Mouse (Mus musculus) embryonic facial prominence, embryonic 10.5 days (tissue): ENCODE results near the gene Hhatl. TPM values are rescaled to one million over a fixed set of nuclear protein-coding genes. Genes with fewer than 3 reads are reported as not detected.
A peak's percentile ranks its signal among the peaks of the same experiment; 100 is the strongest.

Experiments
- DNase-seq: peaks from one replicate; pipeline ENCODE4 v3.0.0-alpha.2; 2017; ENCODE audit warnings: low spot score
- H3K27ac ChIP-seq: fragments of 300-500 bp; sonication (generic); replicated peaks from 2 replicates; pipeline ENCODE4 v1.5.1; 2016; ENCODE audit warnings: mild to moderate bottlenecking
- H3K27me3 ChIP-seq: fragments of 300-500 bp; sonication (generic); replicated peaks from 2 replicates; pipeline ENCODE4 v1.6.1; 2016; ENCODE audit warnings: low read depth, mild to moderate bottlenecking; ENCODE audit not compliant: poor library complexity, severe bottlenecking
- H3K36me3 ChIP-seq: fragments of 300-500 bp; sonication (generic); replicated peaks from 2 replicates; pipeline ENCODE4 v1.6.1; 2016; ENCODE audit warnings: mild to moderate bottlenecking, moderate library complexity
- H3K4me1 ChIP-seq: fragments of 300-500 bp; sonication (generic); 2 replicates; pipeline ENCODE4 v1.6.1; 2016
- H3K4me3 ChIP-seq: fragments of 300-500 bp; sonication (generic); 2 replicates; pipeline ENCODE4 v1.5.1; 2016; ENCODE audit warnings: mild to moderate bottlenecking, moderate library complexity
- H3K9me3 ChIP-seq: fragments of 300-500 bp; sonication (generic); 2 replicates; pipeline ENCODE4 v1.6.1; 2016; ENCODE audit warnings: mild to moderate bottlenecking
- WGBS: fragments of 180-500 bp; shearing (Covaris S2); methylation state at CpG from one replicate; pipeline ENCODE4 v1.1.7; 2016; 5-methylcytosine and 5-hydroxymethylcytosine counted together
- polyA plus RNA-seq: library from polyadenylated mRNA; unstranded; fragments of >200 nt; fragmentation: Nextera tagmentation; extraction: Ambion mirVana; gene quantifications from 2 replicates; pipeline ENCODE4 v1.2.1, GENCODE M21; 2016

The Hhatl gene
- polyA plus RNA-seq, result not detected in 2 replicates

GRCm38 (mm10) chr9:121791757-121792521 is at the start of gene Hhatl:
TSS of gene Hhatl (minus strand) at chr9:121792507.
- WGBS, result 46% methylated on average over 24 of the region's 24 CpGs
- no peaks in the 10 kb centered on the region for H3K9me3 ChIP-seq
- H3K36me3 ChIP-seq, result no peaks in the 10 kb centered on the region
- no peak for DNase-seq
- H3K27ac ChIP-seq, result no peak within 1 kb of the TSS
- H3K4me3 ChIP-seq, result no peak within 1 kb of the TSS
- peaks cover 15% of the 10 kb centered on the region for H3K4me1 ChIP-seq
- no peaks in the 10 kb centered on the region for H3K27me3 ChIP-seq

DNA sequence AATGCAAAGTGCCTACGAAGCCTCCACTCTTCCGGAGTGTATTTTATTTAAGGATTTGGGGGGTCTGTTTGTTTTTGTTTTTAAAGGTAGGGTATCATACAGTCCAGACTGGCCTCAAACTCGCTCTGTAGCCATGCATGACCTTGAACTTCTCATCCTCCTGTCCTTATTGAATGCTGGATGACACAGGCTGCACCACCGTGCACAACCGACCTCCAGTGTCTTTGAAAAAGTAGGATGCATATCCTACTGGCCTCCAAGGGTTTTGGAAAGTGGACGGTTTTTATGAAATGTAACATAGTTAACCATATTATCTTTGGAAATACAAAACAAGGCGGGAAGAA is 47.3 kb upstream of the Hhatl start:
- Histone ChIP-seq H3K4me1 (peaks cover 12% of the 10 kb centered on the region), H3K9me3 (peaks cover 14% of the 10 kb centered on the region; the same call in 1 of the 2 replicates), H3K36me3 (no peaks in the 10 kb centered on the region), H3K27ac (peak overlapping the region; percentile 66; the same call in 1 of the 2 replicates), H3K27me3 (peaks cover 25% of the 10 kb centered on the region), H3K4me3 (peak overlapping the region; percentile 62)
- DNase-seq, result no peak
- WGBS, result 40% methylated on average over 7 of the region's 7 CpGs

- no peaks in the 10 kb centered on the region for H3K36me3 ChIP-seq
- peak; percentile 93 for DNase-seq
- peak within 1 kb of the TSS; percentile 62 for H3K4me3 ChIP-seq
- peaks cover 25% of the 10 kb centered on the region for H3K27me3 ChIP-seq
- peak within 1 kb of the TSS; percentile 66 for H3K27ac ChIP-seq
- H3K4me1 ChIP-seq, result peaks cover 12% of the 10 kb centered on the region
- H3K9me3 ChIP-seq, result peaks cover 14% of the 10 kb centered on the region; the same call in 1 of the 2 replicates
- 3% methylated on average over 61 of the region's 61 CpGs for WGBS
Observed at GRCm38 (mm10) chr9:121838829-121839621, 46.7 kb upstream of the Hhatl start, which contains the start of gene Ccdc13. TSS of gene Ccdc13 (minus strand) at chr9:121839461.

DNA sequence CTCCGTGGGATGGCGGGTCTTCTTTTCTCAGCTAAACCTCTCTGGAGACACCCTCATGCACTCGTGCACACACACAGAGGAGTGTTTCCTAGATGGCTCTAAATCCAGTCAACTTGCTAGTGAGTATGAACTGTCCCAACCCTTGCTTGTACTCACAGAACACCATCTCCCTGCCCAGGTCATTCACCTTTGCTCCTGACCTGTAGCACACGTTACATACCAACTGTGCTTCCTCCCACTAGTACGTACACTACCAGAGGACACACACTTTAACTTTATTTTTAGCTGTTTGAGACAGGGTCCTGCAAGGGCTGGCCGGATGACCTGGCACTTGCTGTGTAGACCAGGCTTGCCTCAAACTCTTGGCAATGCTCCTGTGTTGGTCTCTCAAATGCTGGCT is 45.7 kb upstream of the Hhatl start:
- H3K9me3 ChIP-seq, result peaks cover 9% of the 10 kb centered on the region; the same call in 1 of the 2 replicates
- H3K27ac ChIP-seq, result no peak overlapping the region
- peaks cover 12% of the 10 kb centered on the region for H3K4me1 ChIP-seq
- 88% methylated on average over 6 of the region's 6 CpGs for WGBS
- peaks cover 25% of the 10 kb centered on the region for H3K27me3 ChIP-seq
- no peak for DNase-seq
- no peak overlapping the region for H3K4me3 ChIP-seq
- H3K36me3 ChIP-seq, result no peaks in the 10 kb centered on the region

DNA sequence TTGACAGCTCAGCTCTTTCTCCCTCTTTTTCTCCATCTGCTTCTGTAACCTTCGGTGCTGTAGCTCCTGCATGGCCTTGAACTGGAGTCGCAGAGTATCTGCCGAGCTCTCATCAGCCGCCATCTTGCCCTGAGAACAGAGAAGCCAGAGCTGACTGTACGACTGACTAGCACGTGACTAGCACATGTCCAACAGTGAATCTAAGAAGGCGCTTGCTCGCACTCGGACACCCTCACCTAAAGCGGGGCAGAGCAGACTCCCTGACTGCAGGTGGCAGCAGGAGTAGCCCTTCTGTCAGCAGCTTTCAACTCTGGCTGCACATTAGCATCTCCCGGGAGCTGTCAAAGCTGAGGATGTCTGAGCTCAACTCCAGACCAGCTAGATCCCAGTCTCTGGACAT is 41.5 kb upstream of the Hhatl start:
- peaks cover 7% of the 10 kb centered on the region; the same call in 1 of the 2 replicates for H3K9me3 ChIP-seq
- 83% methylated on average over 11 of the region's 11 CpGs for WGBS

GRCm38 (mm10) chr9:121830956-121831293 is 38.6 kb upstream of the Hhatl start:
- no peak overlapping the region for H3K27ac ChIP-seq
- DNase-seq, result peak; percentile 77
- no peaks in the 10 kb centered on the region for H3K36me3 ChIP-seq
- H3K4me3 ChIP-seq, result no peak overlapping the region
- H3K27me3 ChIP-seq, result no peaks in the 10 kb centered on the region
- peaks cover 4% of the 10 kb centered on the region; the same call in 1 of the 2 replicates for H3K4me1 ChIP-seq
- 26% methylated on average over 6 of the region's 6 CpGs for WGBS
- peaks cover 5% of the 10 kb centered on the region; the same call in 1 of the 2 replicates for H3K9me3 ChIP-seq

More for the DNA sequence above, 41.5 kb upstream of the Hhatl start:
- Histone ChIP-seq H3K36me3 (no peaks in the 10 kb centered on the region), H3K27me3 (peaks cover 9% of the 10 kb centered on the region), H3K27ac (no peak overlapping the region), H3K4me3 (no peak overlapping the region), H3K4me1 (peaks cover 3% of the 10 kb centered on the region)
- no peak for DNase-seq

GRCm38 (mm10) chr9:121830243-121830955 is 38.1 kb upstream of the Hhatl start:
- DNase-seq, result peak; percentile 61
- 76% methylated on average over 6 of the region's 6 CpGs for WGBS
- no peak overlapping the region for H3K4me3 ChIP-seq
- no peaks in the 10 kb centered on the region; the same call in 1 of the 2 replicates for H3K9me3 ChIP-seq
- no peak overlapping the region for H3K27ac ChIP-seq
- H3K27me3 ChIP-seq, result no peaks in the 10 kb centered on the region
- H3K36me3 ChIP-seq, result no peaks in the 10 kb centered on the region
- peaks cover 4% of the 10 kb centered on the region; the same call in 1 of the 2 replicates for H3K4me1 ChIP-seq

- Histone ChIP-seq H3K36me3 (no peaks in the 10 kb centered on the region), H3K4me3 (no peak overlapping the region), H3K4me1 (peaks cover 4% of the 10 kb centered on the region; the same call in 1 of the 2 replicates), H3K9me3 (no peaks in the 10 kb centered on the region), H3K27ac (no peak overlapping the region), H3K27me3 (no peaks in the 10 kb centered on the region)
- 72% methylated on average over 7 of the region's 7 CpGs for WGBS
- DNase-seq, result no peak
Observed at GRCm38 (mm10) chr9:121829270-121829992, 37.1 kb upstream of the Hhatl start.

GRCm38 (mm10) chr9:121828314-121828713 is 36.0 kb upstream of the Hhatl start:
- Histone ChIP-seq H3K36me3 (no peaks in the 10 kb centered on the region), H3K27ac (no peak overlapping the region), H3K9me3 (no peaks in the 10 kb centered on the region), H3K27me3 (no peaks in the 10 kb centered on the region), H3K4me1 (peaks cover 4% of the 10 kb centered on the region; the same call in 1 of the 2 replicates), H3K4me3 (no peak overlapping the region)
- 80% methylated on average over 6 of the region's 6 CpGs for WGBS
- DNase-seq, result no peak

- Histone ChIP-seq H3K9me3 (no peaks in the 10 kb centered on the region), H3K27ac (no peak overlapping the region), H3K4me3 (no peak overlapping the region), H3K27me3 (no peaks in the 10 kb centered on the region), H3K36me3 (no peaks in the 10 kb centered on the region), H3K4me1 (peaks cover 7% of the 10 kb centered on the region; the same call in 1 of the 2 replicates)
- no peak for DNase-seq
- WGBS, result 93% methylated on average over 3 of the region's 3 CpGs
Observed at GRCm38 (mm10) chr9:121826356-121826755, 34.0 kb upstream of the Hhatl start.

GRCm38 (mm10) chr9:121823991-121824390 is 31.7 kb upstream of the Hhatl start:
- Histone ChIP-seq H3K9me3 (no peaks in the 10 kb centered on the region), H3K27me3 (no peaks in the 10 kb centered on the region), H3K27ac (no peak overlapping the region), H3K4me3 (no peak overlapping the region), H3K36me3 (no peaks in the 10 kb centered on the region), H3K4me1 (peaks cover 11% of the 10 kb centered on the region)
- DNase-seq, result no peak
- 91% methylated on average over 7 of the region's 7 CpGs for WGBS

DNA sequence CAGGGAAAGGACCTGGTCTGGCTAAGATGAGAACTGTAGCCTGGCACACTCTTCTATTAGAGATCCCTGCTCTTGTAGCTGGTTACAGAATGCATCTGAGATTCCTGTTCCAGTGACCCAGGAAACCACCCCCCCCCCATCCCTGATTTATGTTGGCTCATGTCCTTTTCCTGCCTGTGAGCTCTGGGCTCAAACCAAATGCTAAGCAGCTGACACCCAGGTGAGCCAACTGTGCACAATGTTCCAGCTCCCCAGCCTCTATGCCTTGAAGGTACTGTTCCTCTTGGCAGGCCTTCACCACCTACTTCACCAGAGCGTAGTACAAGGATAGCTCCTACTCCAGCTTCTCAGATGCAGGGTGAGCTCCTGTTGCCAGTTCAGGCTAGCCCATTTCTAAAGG is 30.7 kb upstream of the Hhatl start:
- no peak for DNase-seq
- Histone ChIP-seq H3K9me3 (no peaks in the 10 kb centered on the region), H3K27me3 (no peaks in the 10 kb centered on the region), H3K36me3 (no peaks in the 10 kb centered on the region), H3K4me1 (peaks cover 11% of the 10 kb centered on the region), H3K27ac (no peak overlapping the region), H3K4me3 (no peak overlapping the region)
- WGBS, result 86% methylated on average over 1 of the region's 1 CpGs
